Mouse (Mus musculus) limb, embryonic 14.5 days (tissue): ENCODE measurements at regions not wholly inside any gene's neighbourhood (a gene's known extent, or its start where the extent isn't known, plus 50 kb on each side); places are given as distances from the start of the nearest gene placed in this dataset.

Experiments
- ATAC-seq: fragments of 200-750 bp; cut with Nextera tagmentation; 2 replicates; pipeline ENCODE4 v1.8.0; 2017; ENCODE audit warnings: low read depth, moderate number of reproducible peaks, moderate TSS enrichment; ENCODE audit not compliant: low FRiP score
- DNase-seq: peaks from one replicate; pipeline ENCODE4 v3.0.0-alpha.2; 2015; ENCODE audit warnings: low spot score
- H3K27ac ChIP-seq: fragments of 300-500 bp; sonication (generic); replicated peaks from 2 replicates; pipeline ENCODE4 v1.5.1; 2014; ENCODE audit warnings: low read depth, mild to moderate bottlenecking, low read length, moderate library complexity, mixed read lengths
- H3K27me3 ChIP-seq: fragments of 300-500 bp; sonication (generic); 2 replicates; pipeline ENCODE4 v1.6.1; 2014; ENCODE audit warnings: low read length, mixed read lengths; ENCODE audit not compliant: control insufficient read depth, insufficient read depth
- H3K36me3 ChIP-seq: fragments of 300-500 bp; sonication (generic); 2 replicates; pipeline ENCODE4 v1.6.1; 2014; ENCODE audit warnings: mild to moderate bottlenecking, low read length, moderate library complexity, mixed read lengths; ENCODE audit not compliant: control insufficient read depth, insufficient read depth
- H3K4me1 ChIP-seq: fragments of 300-500 bp; sonication (generic); 2 replicates; pipeline ENCODE4 v1.6.1; 2014; ENCODE audit warnings: antibody characterized with exemption, low read length, mixed read lengths; ENCODE audit not compliant: control insufficient read depth, insufficient read depth
- H3K4me2 ChIP-seq: fragments of 300-500 bp; sonication (generic); replicated peaks from 2 replicates; pipeline ENCODE4 v1.6.1; 2014; ENCODE audit warnings: low read depth, mild to moderate bottlenecking, low read length, moderate library complexity; ENCODE audit not compliant: severe bottlenecking
- H3K4me3 ChIP-seq: fragments of 300-500 bp; sonication (generic); replicated peaks from 2 replicates; pipeline ENCODE4 v1.5.1; 2014; ENCODE audit warnings: low read length
- H3K9ac ChIP-seq: fragments of 300-500 bp; sonication (generic); 2 replicates; pipeline ENCODE4 v1.6.1; 2014; ENCODE audit warnings: mild to moderate bottlenecking, low read depth, low read length, moderate library complexity; ENCODE audit not compliant: severe bottlenecking
- H3K9me3 ChIP-seq: fragments of 300-500 bp; sonication (generic); 2 replicates; pipeline ENCODE4 v1.6.1; 2016; ENCODE audit warnings: low read length; ENCODE audit not compliant: control insufficient read depth
- POLR2A ChIP-seq: fragments of 200-500 bp; IDR thresholded peaks from 2 replicates; pipeline ENCODE4 v1.8.0; 2012; ENCODE audit warnings: inconsistent platforms, mild to moderate bottlenecking, moderate library complexity, borderline replicate concordance; ENCODE audit not compliant: insufficient read depth, insufficient read length; ENCODE audit errors: extremely low read depth
- WGBS: fragments of 180-500 bp; shearing (Covaris S2); extraction: QIAGEN DNeasy Blood & Tissue Kit; methylation state at CpG from one replicate; pipeline ENCODE4 v1.1.7; 2014; 5-methylcytosine and 5-hydroxymethylcytosine counted together

GRCm38 (mm10) chr12:109517764-109518163 lies 65.1 kb downstream of the Dlk1 start:
- no peak for ATAC-seq
- peak; percentile 54 for DNase-seq
- 37% methylated on average over 6 of the region's 7 CpGs for WGBS
- Histone ChIP-seq H3K9me3 (no peaks in the 10 kb centered on the region), H3K36me3 (no peaks in the 10 kb centered on the region), H3K4me2 (no peak overlapping the region), H3K27me3 (no peaks in the 10 kb centered on the region), H3K9ac (no peak overlapping the region), H3K4me3 (no peak overlapping the region), H3K4me1 (peaks cover 45% of the 10 kb centered on the region), H3K27ac (peak overlapping the region; percentile 68)
- no peak for TF ChIP-seq POLR2A

DNA sequence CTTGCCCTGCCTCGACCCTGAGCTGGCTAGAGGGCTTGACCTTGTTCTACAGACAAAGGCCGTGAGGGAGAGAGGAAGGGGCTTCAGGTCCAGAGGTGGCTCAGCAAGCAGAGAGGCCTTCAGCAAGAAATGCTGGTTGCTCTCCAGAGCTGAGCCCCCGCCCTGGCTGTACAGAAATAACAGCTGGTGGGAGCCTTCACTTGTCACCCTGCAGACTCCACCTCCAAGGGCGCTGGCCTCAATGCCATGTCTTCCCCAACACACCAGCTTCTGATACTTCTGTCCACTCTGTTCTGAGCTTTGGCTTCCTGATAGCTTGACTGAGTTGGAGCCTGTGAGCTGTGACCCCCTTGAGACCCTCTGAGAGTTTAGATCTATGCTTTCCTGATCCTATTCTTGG lies 64.3 kb downstream of the Dlk1 start:
- no peaks in the 10 kb centered on the region for H3K36me3 ChIP-seq
- ATAC-seq (no peak), DNase-seq (no peak)
- WGBS = 70% methylated on average over 4 of the region's 4 CpGs
- no peak overlapping the region for H3K4me3 ChIP-seq
- peak overlapping the region; percentile 68 for H3K27ac ChIP-seq
- no peaks in the 10 kb centered on the region for H3K9me3 ChIP-seq
- H3K9ac ChIP-seq = no peak overlapping the region
- no peak for TF ChIP-seq POLR2A
- no peak overlapping the region for H3K4me2 ChIP-seq
- H3K27me3 ChIP-seq = no peaks in the 10 kb centered on the region
- peaks cover 53% of the 10 kb centered on the region for H3K4me1 ChIP-seq

DNA sequence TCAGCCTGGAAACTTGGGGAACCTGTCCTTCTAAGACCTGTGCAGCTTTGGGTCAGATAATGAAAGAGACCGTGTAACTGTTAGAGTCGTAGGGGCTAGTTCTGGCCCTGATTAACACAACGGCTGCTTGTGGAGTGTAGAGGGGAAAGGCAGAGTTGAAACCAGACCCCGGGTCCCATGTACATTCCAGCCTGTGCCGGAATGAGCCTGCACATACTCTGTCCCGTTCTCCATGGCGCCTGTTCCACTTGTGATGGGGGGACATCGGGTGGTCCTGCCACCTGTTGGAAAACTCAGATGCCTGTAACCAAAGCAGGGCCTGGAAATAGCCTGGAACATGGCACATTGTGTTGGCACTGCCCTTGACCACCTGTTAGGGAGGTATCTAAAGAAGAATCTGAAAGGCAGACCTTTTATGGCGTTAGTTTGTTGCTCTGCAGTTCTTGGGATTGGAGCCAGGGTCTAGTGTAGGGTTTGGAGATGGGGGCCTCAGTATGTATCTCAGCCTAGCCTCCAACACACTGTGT lies 61.7 kb downstream of the Dlk1 start:
- no peaks in the 10 kb centered on the region for H3K27me3 ChIP-seq
- H3K4me2 ChIP-seq = no peak overlapping the region
- no peak overlapping the region for H3K4me3 ChIP-seq
- H3K9me3 ChIP-seq = no peaks in the 10 kb centered on the region
- H3K36me3 ChIP-seq = no peaks in the 10 kb centered on the region
- DNase-seq (no peak), ATAC-seq (peak; percentile 72)
- no peak for TF ChIP-seq POLR2A
- H3K27ac ChIP-seq = peak overlapping the region; percentile 7; the same call in 1 of the 2 replicates
- WGBS = 47% methylated on average over 9 of the region's 9 CpGs
- no peak overlapping the region for H3K9ac ChIP-seq
- H3K4me1 ChIP-seq = peaks cover 50% of the 10 kb centered on the region
